8 mouse cellular contexts compared by ENCODE assay signal in genomic region chr2:28205467-28205805, GRCm38 (mm10). TPM values are rescaled to one million over a fixed set of nuclear protein-coding genes. Genes with fewer than 3 reads are reported as not detected.
DNase-seq lines count a peak whose midpoint lies in the region; ATAC-seq lines count a peak whose summit lies in the region.

No protein-coding gene starts in this region.

- peak overlapping the region; percentile 95 for H3K4me2 ChIP-seq in hindbrain, embryonic 14.5 days (replicated peaks)

- peak overlapping the region; percentile 77 for H3K9ac ChIP-seq in hindbrain, embryonic 14.5 days

- no peaks in the 10 kb centered on the region for H3K27me3 ChIP-seq in hindbrain, embryonic 14.5 days (ENCODE audit: control insufficient read depth, insufficient read depth, low read length)

- H3K27ac ChIP-seq in hindbrain, embryonic 14.5 days = peak overlapping the region; percentile 79

- peaks cover 45% of the 10 kb centered on the region for H3K4me1 ChIP-seq in hindbrain, embryonic 14.5 days (replicated peaks; ENCODE audit: control insufficient read depth, insufficient read depth, low read length)

- peak overlapping the region; percentile 64 for H3K4me3 ChIP-seq in hindbrain, embryonic 14.5 days (replicated peaks; ENCODE audit: low read length)

- DNase-seq in T-cell, adult 2 months (ENCODE audit: low spot score) = peak; percentile 12
- DNase-seq in cerebellum, postnatal 14 days = peak; percentile 97
- DNase-seq in frontal cortex, postnatal 36 days (ENCODE audit: low spot score in 2 of 2) = peak; percentile 87 to 88
- DNase-seq in hindbrain, embryonic 14.5 days (ENCODE audit: low spot score) = peak; percentile 86
- DNase-seq in left cerebral cortex, adult 18-20 months (ENCODE audit: low spot score in 2 of 2) = peak; percentile 94
- peak; percentile 88 to 89 for DNase-seq in lung, postnatal 4 days
- DNase-seq in right cerebral cortex, postnatal 10 days (ENCODE audit: low spot score in 2 of 2) = peak; percentile 88 to 92
- DNase-seq in urinary bladder, postnatal 25 days (ENCODE audit: low spot score) = peak; percentile 89

- peaks cover 3% of the 10 kb centered on the region for H3K36me3 ChIP-seq in hindbrain, embryonic 14.5 days (replicated peaks; ENCODE audit: control insufficient read depth, insufficient read depth)

- peak; percentile 72 for ATAC-seq in hindbrain, embryonic 14.5 days (ENCODE audit: low FRiP score)

- 2% methylated on average over 36 of the region's 49 CpGs for WGBS in hindbrain, embryonic 14.5 days

- H3K9me3 ChIP-seq in hindbrain, embryonic 14.5 days (ENCODE audit: control insufficient read depth, low read length) = no peaks in the 10 kb centered on the region

RNA-seq across cellular contexts. Expression of gene Olfm1, which starts 12.6 kb away (rescaled TPM):
- 377 and 395 TPM in 2 replicates for polyA plus RNA-seq in hindbrain, embryonic 14.5 days (2014; fragmentation: Nextera tagmentation; extraction: Ambion mirVana)
- total RNA-seq in left cerebral cortex, adult 18-20 months (2021) = 1,000 to 10,000 TPM; 1,494 to 1,506 TPM

Comparison
In these comparisons a context has a peak if more than half of its experiments do, and no peak if none do; other contexts are left out.
1. Peak in every context shown above with its lines: DNase-seq, ATAC-seq, H3K4me3 ChIP-seq and H3K27ac ChIP-seq.
2. DNase-seq: peak in every context shown above with its lines; median percentile 97 in cerebellum, postnatal 14 days; 94 in left cerebral cortex, adult 18-20 months; 90 in right cerebral cortex, postnatal 10 days; 89 in urinary bladder, postnatal 25 days; 88 in lung, postnatal 4 days; 88 in frontal cortex, postnatal 36 days; 86 in hindbrain, embryonic 14.5 days; 12 in T-cell, adult 2 months.